Mouse (Mus musculus): ENCODE data around the gene Gm49601. TPM values are rescaled to one million over a fixed set of nuclear protein-coding genes. Genes with fewer than 3 reads are reported as not detected.
A peak's percentile ranks its signal among the peaks of the same experiment; 100 is the strongest.

The Gm49601 gene
- polyA plus RNA-seq, 1 experiment from 2014 or later = 9.9 TPM

DNA sequence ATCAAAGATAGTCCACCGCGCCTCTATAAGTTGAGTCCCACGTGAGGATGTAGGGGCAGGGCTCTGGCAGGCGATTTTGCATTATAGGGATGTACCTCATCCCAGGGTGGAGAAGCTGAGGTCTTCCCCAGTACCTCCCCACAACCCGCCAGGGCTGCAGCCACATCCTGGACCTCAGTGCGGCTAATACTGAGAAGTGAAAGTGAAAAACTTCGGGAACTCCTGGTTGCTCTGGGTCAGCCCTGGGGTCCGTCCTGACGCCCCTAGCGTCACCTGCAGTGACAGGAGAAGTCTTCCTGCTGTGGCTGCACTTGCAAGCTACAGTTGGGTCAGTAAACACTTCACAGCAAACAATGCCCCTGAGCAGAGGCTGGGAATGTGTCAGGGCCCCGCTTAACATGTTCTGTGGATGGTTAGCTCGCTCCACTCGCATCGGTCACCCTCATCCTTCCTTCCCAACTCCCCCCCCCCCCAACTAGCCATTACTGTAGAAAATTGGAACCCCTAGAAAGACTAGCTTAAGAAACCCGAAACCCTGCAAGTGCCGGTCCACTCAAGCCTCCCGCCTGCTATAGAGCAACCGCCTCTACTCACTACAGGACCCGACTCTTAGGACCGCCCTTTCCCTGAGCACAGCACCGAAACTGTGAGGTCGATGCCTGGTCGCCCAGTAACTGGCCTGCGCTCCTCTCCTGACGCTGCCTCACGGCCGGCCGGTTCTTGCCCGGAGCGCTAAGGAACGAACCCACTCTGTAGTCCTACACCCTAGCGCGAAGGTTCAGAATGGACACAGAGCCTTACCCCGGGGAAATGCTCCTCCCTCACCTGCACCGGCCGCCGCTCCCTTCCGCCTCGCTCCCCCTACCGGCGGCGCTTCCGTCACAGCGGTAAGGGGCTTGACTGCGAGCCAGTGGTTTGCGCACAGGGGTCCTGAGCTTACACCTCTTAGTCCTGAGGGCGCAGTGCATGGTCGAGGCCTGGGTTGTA, 36.1 kb downstream of the Gm49601 start, which contains the start of gene Tbx1:
Gene Tbx1, minus strand, starts transcription at position 868 of the 987 bp plus-strand sequence.
- DNase-seq = peak; percentile 52
- 1% methylated on average over 48 of the region's 48 CpGs for WGBS
- Histone ChIP-seq H3K27ac (replicated peaks; ENCODE audit: low read depth, low read length) (no peak within 1 kb of the TSS), H3K27me3 (ENCODE audit: control insufficient read depth, insufficient read depth, low read length) (peaks cover 82% of the 10 kb centered on the region), H3K9ac (replicated peaks; ENCODE audit: low read length) (no peak within 1 kb of the TSS), H3K4me2 (ENCODE audit: low read length) (peak within 1 kb of the TSS; percentile 36), H3K4me1 (ENCODE audit: control insufficient read depth, insufficient read depth, low read length) (peaks cover 13% of the 10 kb centered on the region; the same call in 1 of the 2 replicates), H3K36me3 (ENCODE audit: control insufficient read depth, insufficient read depth, low read length) (no peaks in the 10 kb centered on the region), H3K4me3 (replicated peaks; ENCODE audit: low read depth, low read length) (peak within 1 kb of the TSS; percentile 13; the same call in 1 of the 2 replicates), H3K9me3 (ENCODE audit: control insufficient read depth, low read length) (no peaks in the 10 kb centered on the region)
- 0 out of 2 replicates have a peak, but pooled peaks have one; percentile 22 for ATAC-seq (ENCODE audit: low FRiP score, low TSS enrichment)

DNA sequence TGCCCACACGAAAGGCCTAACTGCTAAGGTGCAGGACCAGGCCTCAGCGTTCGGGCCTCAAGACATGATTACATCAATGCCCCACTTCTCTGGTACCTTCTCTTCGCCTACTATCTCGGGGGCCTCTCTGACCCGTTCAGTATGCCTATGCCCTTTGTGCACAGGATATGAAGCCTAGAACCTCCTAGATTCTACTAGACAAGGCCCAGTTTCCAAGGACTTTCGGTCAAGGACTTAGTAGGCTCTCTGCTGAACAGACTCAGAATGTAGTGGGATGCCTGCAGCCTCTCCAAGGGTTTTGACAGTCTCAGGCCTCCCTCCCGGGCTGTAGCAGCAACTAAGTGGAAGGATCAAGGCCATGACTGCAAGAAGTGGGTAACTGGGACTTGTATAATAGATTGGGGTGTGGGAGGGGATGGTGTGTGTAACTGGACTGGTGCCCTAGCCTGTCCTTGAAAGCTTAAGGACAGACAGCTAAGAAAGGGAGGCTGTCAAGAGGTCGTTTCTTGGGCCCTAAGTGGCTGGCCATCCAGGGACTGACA, 37.1 kb downstream of the Gm49601 start:
- ATAC-seq (ENCODE audit: low FRiP score, low TSS enrichment) (no peak), DNase-seq (no peak)
- Histone ChIP-seq H3K9me3 (ENCODE audit: control insufficient read depth, low read length) (no peaks in the 10 kb centered on the region), H3K4me3 (replicated peaks; ENCODE audit: low read depth, low read length) (no peak overlapping the region), H3K27ac (replicated peaks; ENCODE audit: low read depth, low read length) (no peak overlapping the region), H3K27me3 (ENCODE audit: control insufficient read depth, insufficient read depth, low read length) (peaks cover 92% of the 10 kb centered on the region), H3K4me2 (ENCODE audit: low read length) (no peak overlapping the region), H3K36me3 (ENCODE audit: control insufficient read depth, insufficient read depth, low read length) (no peaks in the 10 kb centered on the region), H3K4me1 (ENCODE audit: control insufficient read depth, insufficient read depth, low read length) (peaks cover 13% of the 10 kb centered on the region; the same call in 1 of the 2 replicates), H3K9ac (replicated peaks; ENCODE audit: low read length) (no peak overlapping the region)
- 10% methylated on average over 9 of the region's 9 CpGs for WGBS

DNA sequence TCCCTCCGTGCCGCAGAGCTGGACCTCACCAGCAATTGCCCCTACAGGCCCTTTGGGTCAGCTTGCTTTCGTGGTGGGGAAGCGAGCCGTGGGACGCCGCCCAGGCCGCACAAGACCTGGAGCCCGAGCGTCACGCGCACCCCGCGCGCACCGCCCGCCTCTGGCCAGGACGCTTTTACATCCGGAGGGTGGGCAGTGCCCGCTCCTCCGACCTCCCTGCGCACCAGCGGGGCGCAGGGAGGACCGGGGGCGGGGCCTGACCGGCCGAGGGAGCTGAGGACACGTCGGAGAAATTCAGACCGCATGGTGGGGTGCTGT, 37.5 kb downstream of the Gm49601 start:
- no peaks in the 10 kb centered on the region for H3K36me3 ChIP-seq (ENCODE audit: control insufficient read depth, insufficient read depth, low read length)
- H3K27ac ChIP-seq (replicated peaks; ENCODE audit: low read depth, low read length) = no peak overlapping the region
- H3K4me2 ChIP-seq (ENCODE audit: low read length) = no peak overlapping the region
- peaks cover 13% of the 10 kb centered on the region; the same call in 1 of the 2 replicates for H3K4me1 ChIP-seq (ENCODE audit: control insufficient read depth, insufficient read depth, low read length)
- DNase-seq = no peak
- ATAC-seq (ENCODE audit: low FRiP score, low TSS enrichment) = no peak
- no peaks in the 10 kb centered on the region for H3K9me3 ChIP-seq (ENCODE audit: control insufficient read depth, low read length)
- 2% methylated on average over 31 of the region's 31 CpGs for WGBS
- H3K9ac ChIP-seq (replicated peaks; ENCODE audit: low read length) = no peak overlapping the region
- peaks cover 93% of the 10 kb centered on the region for H3K27me3 ChIP-seq (ENCODE audit: control insufficient read depth, insufficient read depth, low read length)
- no peak overlapping the region for H3K4me3 ChIP-seq (replicated peaks; ENCODE audit: low read depth, low read length)

DNA sequence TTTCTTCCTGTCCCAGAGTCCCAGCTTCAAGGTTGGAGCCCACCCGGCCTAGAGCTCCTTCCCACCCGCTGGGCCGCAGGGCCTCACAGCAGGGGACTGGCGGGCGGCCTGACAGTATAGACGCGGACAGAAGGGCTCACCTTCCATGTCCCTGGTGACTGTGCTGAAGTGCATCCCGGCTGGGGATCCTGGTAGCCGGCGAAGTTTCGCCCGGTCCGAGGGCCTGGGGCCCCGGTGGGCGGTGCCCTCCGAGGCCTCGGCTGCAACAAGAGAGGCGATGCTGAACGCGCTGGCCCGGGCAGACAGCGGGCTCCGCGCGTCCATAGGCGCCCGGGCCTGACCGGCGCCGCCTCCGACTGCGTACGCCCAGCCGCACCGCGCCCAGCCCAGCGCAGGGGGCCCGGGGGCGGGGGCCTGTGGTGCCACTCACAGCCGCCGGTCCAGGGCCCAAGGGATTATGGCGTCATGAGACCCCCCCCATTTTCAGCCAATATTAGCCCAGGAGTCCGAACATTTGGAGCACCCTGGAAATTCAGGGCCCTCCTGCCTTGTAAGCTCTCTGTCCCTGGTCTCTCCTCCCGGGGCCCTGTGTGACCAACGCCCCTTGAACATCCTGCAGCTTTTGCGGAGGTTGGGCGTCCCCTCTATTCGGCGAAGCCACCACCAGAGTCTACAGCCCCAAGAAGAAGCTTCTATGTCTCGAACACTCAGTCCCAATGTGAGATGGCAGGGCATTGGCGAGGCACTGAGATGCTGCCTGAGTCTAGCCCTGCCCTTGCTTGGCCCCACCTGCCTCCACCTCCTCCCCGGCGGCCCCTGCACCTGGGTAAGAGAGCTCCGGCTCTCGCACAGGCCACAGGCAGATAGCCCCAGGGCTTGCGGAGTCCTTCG, 38.1 kb downstream of the Gm49601 start:
- H3K4me1 ChIP-seq (ENCODE audit: control insufficient read depth, insufficient read depth, low read length) = peaks cover 13% of the 10 kb centered on the region; the same call in 1 of the 2 replicates
- H3K4me3 ChIP-seq (replicated peaks; ENCODE audit: low read depth, low read length) = 0 out of 2 replicates have a peak overlapping the region, but pooled peaks have one; percentile 8
- DNase-seq = no peak
- under 1% methylated on average over 57 of the region's 57 CpGs for WGBS
- H3K9me3 ChIP-seq (ENCODE audit: control insufficient read depth, low read length) = no peaks in the 10 kb centered on the region
- no peak overlapping the region for H3K27ac ChIP-seq (replicated peaks; ENCODE audit: low read depth, low read length)
- H3K9ac ChIP-seq (replicated peaks; ENCODE audit: low read length) = no peak overlapping the region
- peaks cover 93% of the 10 kb centered on the region for H3K27me3 ChIP-seq (ENCODE audit: control insufficient read depth, insufficient read depth, low read length)
- ATAC-seq (ENCODE audit: low FRiP score, low TSS enrichment) = peak; percentile 41; the same call in 1 of the 2 replicates
- no peaks in the 10 kb centered on the region for H3K36me3 ChIP-seq (ENCODE audit: control insufficient read depth, insufficient read depth, low read length)
- peak overlapping the region; percentile 21 for H3K4me2 ChIP-seq (ENCODE audit: low read length)

DNA sequence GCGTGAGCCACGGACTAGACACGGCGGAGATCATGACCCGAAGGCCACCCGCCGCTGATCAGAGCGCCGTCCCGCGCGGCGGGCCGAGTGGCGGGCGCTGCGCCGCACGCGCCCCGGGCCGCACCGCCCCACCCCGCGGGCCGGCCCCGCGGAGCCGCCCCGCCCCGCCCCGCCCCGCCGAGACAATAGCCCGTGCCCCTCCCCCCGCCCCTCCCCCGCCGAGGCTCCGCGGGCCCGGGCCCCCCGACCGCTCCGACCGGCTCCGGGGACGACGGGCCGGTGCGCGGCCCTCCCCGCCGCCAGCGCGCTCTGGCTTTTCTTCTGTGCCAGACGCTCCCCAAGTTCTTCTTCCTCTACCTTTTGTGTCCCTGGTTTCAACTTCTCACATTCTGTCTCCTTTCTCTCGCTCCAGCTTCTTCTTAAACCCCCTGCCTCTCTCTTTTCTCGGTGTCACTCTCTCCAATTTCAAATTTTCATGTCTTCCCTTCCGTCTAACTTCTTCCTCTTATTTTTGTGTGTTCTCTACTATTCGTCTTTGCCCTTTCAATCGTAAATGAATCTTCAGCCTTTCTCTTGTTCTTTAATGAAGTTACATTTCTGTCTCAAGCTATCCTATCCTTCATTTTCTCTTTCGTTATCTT, 39.2 kb downstream of the Gm49601 start:
- DNase-seq = no peak
- no peaks in the 10 kb centered on the region for H3K36me3 ChIP-seq (ENCODE audit: control insufficient read depth, insufficient read depth, low read length)
- H3K9ac ChIP-seq (replicated peaks; ENCODE audit: low read length) = no peak overlapping the region
- H3K9me3 ChIP-seq (ENCODE audit: control insufficient read depth, low read length) = no peaks in the 10 kb centered on the region
- no peak for ATAC-seq (ENCODE audit: low FRiP score, low TSS enrichment)
- peaks cover 17% of the 10 kb centered on the region for H3K4me1 ChIP-seq (ENCODE audit: control insufficient read depth, insufficient read depth, low read length)
- peaks cover 95% of the 10 kb centered on the region for H3K27me3 ChIP-seq (ENCODE audit: control insufficient read depth, insufficient read depth, low read length)
- H3K4me2 ChIP-seq (ENCODE audit: low read length) = peak overlapping the region; percentile 52
- peak overlapping the region; percentile 28 for H3K4me3 ChIP-seq (replicated peaks; ENCODE audit: low read depth, low read length)
- no peak overlapping the region for H3K27ac ChIP-seq (replicated peaks; ENCODE audit: low read depth, low read length)
- WGBS = 1% methylated on average over 47 of the region's 62 CpGs

DNA sequence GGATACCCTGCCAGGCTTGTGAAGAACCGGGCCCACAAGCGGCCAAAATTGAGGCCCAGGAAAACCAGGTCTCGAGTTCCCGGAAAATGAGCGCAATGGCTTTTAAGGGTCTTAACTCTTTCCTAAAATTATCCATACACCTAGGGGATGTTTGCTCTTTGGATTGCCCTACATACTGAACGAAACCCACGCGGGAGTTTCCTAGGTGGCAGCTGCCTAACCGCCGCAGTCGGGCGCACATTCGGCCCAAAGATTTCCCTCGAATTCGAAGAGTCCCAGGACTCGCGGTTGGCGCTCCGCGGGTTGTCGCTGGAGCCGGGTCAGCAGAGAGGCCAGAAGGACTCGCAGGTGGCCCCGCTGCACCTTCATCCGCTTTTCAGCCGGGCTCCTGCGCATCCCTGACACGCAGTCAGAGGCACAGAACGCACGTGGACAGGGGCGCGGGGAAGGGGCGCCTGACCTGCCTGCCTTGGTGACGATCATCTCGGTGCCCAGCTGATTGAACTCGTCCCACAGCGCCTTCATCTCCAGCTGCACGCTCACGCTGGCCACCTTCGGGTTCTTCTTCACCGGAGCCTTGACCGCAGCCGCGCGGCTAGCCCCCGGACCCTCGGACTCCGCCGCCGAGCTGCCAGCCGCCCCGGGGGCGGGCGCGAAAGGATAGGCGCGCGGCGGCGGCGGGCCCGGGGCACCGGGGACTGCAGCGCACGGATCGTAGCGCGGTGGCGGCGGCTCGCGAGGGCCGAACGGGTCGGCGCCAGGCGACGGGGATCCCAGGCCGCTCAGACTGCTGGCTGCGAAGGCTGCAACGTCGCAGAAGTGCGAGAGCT, 39.9 kb downstream of the Gm49601 start:
- Histone ChIP-seq H3K27me3 (ENCODE audit: control insufficient read depth, insufficient read depth, low read length) (peaks cover 95% of the 10 kb centered on the region), H3K36me3 (ENCODE audit: control insufficient read depth, insufficient read depth, low read length) (no peaks in the 10 kb centered on the region), H3K4me2 (ENCODE audit: low read length) (peak overlapping the region; percentile 52), H3K4me1 (ENCODE audit: control insufficient read depth, insufficient read depth, low read length) (peaks cover 17% of the 10 kb centered on the region), H3K27ac (replicated peaks; ENCODE audit: low read depth, low read length) (no peak overlapping the region), H3K9me3 (ENCODE audit: control insufficient read depth, low read length) (no peaks in the 10 kb centered on the region), H3K9ac (replicated peaks; ENCODE audit: low read length) (no peak overlapping the region; the same call in 1 of the 2 replicates), H3K4me3 (replicated peaks; ENCODE audit: low read depth, low read length) (peak overlapping the region; percentile 28)
- ATAC-seq (ENCODE audit: low FRiP score, low TSS enrichment) = no peak
- DNase-seq = no peak
- under 1% methylated on average over 83 of the region's 83 CpGs for WGBS

DNA sequence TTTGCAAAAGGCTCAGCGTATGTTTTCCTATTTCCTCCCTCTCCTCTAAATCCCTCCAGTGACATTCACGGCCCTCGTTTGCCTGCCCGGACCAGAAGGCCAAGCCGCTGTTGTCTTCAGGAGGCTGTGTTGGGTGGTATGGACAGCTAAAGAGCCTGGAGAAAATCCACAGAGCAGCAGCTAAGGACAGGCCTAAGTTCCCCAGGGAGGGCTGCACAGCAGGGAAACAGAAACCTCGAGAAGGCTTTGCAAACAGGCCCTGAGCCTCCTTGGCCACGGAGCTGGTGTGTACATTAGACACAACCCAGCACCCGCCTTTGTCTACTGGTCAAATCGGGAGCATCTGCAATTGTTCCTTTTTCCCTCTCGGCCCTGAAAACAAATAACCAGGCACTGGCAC, 40.6 kb downstream of the Gm49601 start:
- no peak overlapping the region for H3K9ac ChIP-seq (replicated peaks; ENCODE audit: low read length)
- H3K4me3 ChIP-seq (replicated peaks; ENCODE audit: low read depth, low read length) = 0 out of 2 replicates have a peak overlapping the region, but pooled peaks have one; percentile 1
- WGBS = 3% methylated on average over 10 of the region's 10 CpGs
- H3K9me3 ChIP-seq (ENCODE audit: control insufficient read depth, low read length) = no peaks in the 10 kb centered on the region
- H3K4me2 ChIP-seq (ENCODE audit: low read length) = no peak overlapping the region
- H3K27ac ChIP-seq (replicated peaks; ENCODE audit: low read depth, low read length) = no peak overlapping the region
- peaks cover 18% of the 10 kb centered on the region; the same call in 1 of the 2 replicates for H3K4me1 ChIP-seq (ENCODE audit: control insufficient read depth, insufficient read depth, low read length)
- DNase-seq (no peak), ATAC-seq (ENCODE audit: low FRiP score, low TSS enrichment) (no peak)
- no peaks in the 10 kb centered on the region for H3K36me3 ChIP-seq (ENCODE audit: control insufficient read depth, insufficient read depth, low read length)
- H3K27me3 ChIP-seq (ENCODE audit: control insufficient read depth, insufficient read depth, low read length) = peaks cover 95% of the 10 kb centered on the region

Data from midbrain, embryonic 14.5 days (tissue).